Mouse (Mus musculus) urinary bladder, postnatal 4 days (tissue): ENCODE data around the gene 1700069L16Rik.
A peak's percentile ranks its signal among the peaks of the same experiment; 100 is the strongest.

Experiments
- DNase-seq, 2 experiments: peaks; one replicate each; pipeline ENCODE4 v3.0.0; 2021 to 2022; ENCODE audit warnings: low spot score in 2 of 2

1700069L16Rik gene

DNA sequence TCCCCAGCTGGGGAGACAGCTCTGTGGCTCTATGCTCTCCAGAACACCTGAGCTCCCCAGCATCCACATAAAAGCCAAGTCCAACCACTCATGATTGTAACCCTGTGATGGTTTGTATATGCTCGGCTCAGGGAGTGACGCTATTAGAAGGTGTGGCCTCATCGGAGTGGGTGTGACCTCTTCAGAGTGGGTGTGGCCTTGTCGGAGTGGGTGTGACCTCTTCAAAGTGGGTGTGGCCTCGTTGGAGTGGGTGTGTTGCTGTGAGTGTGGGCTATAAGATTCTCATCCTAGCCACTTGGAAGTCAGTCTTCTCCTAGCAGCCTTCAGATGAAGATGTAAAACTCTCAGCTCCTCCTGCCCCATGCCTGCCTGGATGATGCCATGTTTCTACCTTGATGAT lies 37.1 kb downstream of the 1700069L16Rik start:
- no peak for DNase-seq

- DNase-seq, result no peak
These were observed 39.1 kb downstream of the 1700069L16Rik start for GRCm38 (mm10) chr5:113685471-113685870.

DNA sequence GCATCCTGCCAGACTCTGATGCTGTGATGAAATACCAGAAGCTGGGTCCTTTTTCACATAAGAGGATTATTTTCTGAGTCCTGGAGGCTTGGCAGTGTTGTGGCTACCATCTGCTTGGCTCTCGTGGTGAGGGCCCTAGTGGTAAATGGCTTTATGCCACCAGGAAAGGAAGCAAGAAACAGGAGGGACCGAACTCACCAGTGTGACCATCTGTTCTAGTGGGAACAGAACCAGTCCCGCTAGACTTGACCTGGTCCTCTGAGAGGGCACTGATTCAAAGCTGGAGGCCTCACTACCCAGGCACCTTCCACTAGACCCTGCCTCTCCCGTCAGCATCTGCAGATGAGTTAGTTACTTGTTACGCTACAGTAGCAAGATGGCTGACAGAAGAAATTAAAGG lies 41.3 kb downstream of the 1700069L16Rik start:
- DNase-seq, result no peak

DNA sequence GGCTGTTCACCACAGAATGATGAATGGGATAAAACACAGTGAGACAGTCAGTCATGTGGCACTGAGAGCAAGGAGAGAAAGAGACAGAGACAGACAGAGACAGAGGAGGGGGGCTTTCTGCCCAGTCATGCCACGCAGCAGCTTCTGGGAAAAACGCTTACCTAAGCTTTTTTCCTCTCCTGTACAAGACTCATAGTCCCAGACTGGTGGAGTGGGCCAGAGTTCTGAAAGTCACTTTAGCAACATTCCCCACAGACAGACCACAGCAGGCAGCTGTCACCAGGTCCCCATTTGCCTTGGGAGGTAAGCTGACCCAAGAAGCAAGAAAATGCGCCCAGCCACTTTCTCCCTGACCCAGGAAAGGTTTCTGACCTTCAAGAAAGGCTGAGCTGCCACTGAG lies 42.1 kb downstream of the 1700069L16Rik start:
- no peak for DNase-seq

DNA sequence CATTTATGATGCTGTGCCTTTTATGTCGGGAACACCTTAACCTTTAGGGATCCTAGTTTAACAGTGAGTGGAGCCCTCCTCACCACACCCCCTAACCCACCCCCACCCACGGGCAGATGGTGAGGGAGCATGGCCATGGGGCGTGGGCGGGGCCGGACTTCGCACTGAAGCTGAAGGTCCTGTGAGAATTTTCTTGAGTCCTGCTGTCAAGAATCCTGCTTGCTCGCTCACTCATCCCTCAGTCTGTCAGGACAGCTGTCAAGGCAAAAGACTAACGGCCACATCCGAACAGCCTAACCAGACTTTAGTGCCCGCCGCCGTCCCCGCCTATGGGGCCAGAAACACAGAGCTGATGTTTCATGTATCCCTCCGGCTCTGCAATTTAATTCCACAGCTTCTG lies 43.4 kb downstream of the 1700069L16Rik start:
- no peak for DNase-seq

GRCm38 (mm10) chr5:113679509-113679908 lies 45.1 kb downstream of the 1700069L16Rik start:
- DNase-seq, result no peak

DNA sequence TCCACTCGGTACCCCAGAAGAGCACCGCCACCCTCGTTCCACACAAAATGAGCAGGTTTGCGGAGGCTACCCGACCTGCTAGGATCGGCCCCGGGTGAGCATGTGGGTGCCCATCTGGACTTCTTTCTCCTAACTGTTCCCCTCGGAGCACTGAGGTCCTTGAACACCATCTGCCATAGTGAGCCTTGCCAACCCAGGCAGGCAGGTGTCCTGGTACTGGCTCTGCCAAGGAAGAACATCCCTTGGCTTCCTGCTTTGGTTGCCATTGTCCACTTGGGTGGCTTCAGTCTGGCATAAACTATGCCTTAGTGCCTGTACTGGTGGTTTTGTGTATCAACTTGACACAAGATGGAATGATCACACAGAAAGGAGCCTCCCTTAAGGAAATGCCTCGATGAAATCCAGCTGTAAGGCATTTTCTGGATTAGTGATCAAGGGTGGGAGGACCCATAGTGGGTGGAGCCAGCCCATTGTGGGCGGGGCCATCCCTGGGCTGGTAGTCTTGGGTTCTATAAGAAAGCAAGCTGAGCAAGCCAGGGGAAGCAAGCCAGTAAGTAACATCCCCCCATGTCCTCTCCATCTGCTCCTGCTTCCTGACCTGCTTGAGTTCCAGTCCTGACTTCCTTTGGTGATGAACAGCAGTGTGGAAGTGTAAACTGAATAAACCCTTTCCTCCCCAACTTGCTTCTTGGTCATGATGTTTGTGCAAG lies 45.7 kb downstream of the 1700069L16Rik start:
- DNase-seq, result no peak

GRCm38 (mm10) chr5:113677541-113677940 lies 47.0 kb downstream of the 1700069L16Rik start:
- DNase-seq, result no peak

DNA sequence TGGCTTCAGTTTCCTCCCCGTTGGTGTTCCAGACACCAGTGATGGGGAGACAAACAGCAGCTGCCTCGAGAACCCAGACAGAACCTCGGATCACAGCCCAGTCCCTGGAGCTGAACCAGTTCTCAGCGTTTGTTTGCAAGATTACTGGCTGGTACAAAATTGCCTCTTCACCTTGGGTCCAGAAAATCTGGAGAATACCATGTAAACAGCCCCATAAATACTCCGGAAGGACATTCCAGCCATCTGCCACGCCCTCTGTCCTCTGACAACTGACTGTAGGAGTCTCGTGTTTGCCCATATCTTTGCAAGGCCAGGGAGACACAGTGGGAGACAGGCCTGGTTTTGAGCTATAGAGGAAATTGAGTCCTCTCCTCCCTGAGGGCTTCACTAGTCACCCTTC lies 49.7 kb downstream of the 1700069L16Rik start:
- DNase-seq, result no peak

GRCm38 (mm10) chr5:113672456-113672855 lies 52.1 kb downstream of the 1700069L16Rik start:
- no peak for DNase-seq

DNA sequence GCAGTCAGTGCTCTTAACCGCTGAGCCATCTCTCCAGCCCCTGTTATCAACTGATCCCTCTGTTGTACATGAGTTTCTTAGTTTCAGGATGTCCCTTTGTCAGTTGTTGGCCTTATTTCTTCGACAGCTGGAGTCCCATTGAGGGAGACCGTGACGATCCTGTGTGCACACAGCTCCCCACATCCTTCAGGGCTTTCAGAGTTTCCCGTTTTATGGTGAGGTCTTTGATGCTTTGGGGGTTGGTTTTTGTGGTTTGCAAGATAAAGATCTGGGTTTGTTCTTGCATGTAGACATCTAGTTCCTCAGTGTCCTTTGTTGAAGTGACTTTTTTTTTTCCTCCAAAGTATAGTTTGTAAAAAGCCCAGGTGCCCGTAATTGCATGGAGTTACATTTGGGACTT lies 54.0 kb downstream of the 1700069L16Rik start:
- DNase-seq, result no peak

GRCm38 (mm10) chr5:113670110-113670509 lies 54.5 kb downstream of the 1700069L16Rik start:
- no peak for DNase-seq

DNA sequence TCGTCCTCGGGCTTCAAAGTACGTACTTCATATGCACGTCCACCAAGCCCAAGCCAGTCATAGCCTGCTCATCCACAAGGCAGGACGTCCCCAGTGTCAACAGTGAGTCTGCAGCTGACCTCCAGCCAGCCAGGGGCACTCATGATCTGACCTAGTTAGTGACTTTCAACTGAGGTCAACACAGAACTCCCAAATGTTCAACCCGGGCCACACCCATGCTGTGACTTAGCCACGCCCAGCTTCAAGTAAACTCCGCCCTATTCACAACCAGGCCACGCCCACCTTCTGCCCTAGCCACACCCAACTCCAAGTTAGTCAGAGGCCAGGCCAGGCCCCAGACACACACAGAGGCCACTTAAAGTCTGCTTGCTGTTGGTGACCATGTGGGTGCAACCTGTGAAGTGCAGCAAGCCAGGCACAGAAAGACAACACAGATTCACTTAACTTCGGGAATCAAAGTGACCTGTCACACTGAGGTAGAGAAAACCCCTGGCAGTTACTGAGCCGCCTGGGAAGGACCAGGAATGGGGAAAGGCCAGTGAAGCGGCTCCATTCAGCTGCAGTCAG lies 59.9 kb downstream of the 1700069L16Rik start:
- no peak for DNase-seq

DNA sequence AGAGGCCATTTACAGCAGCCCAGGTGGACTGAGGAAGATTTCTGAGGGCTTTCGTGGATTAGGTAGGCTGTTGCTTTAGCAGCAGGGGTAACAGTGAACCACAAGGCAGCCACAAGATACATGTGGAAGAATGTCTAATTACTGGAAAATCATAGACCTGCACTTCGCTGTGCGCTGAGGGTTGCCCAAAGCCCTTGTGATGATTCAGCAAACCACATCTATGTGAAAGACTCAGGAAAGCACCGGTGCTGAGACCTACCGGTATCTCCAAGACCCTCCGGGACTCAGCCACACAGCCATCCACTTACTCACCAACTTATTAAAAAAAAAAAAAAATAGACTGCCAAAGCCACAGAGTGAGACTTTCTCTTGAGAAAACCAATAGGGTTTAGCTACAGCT lies 60.4 kb downstream of the 1700069L16Rik start:
- DNase-seq, result no peak

DNA sequence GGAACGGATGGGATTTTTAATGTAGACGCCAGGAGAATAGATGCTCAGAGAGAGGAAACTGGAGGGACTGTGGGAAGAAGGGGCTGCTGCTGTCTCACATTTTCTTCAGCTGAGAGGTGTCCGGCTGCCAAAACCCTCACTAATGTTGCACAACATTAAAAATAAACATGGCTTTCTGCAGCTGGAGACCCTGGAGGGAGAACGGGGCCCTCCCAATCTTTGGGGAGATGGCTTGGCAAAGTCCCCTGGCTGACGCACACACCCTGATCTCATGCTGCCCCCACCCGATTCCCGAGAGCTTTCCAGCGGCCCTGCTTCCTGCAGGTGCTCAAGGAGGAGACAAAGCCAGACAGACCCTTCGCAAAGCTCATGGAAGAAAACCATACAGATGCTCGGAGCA lies 63.7 kb downstream of the 1700069L16Rik start:
- peak; percentile 64 to 70 for DNase-seq

DNA sequence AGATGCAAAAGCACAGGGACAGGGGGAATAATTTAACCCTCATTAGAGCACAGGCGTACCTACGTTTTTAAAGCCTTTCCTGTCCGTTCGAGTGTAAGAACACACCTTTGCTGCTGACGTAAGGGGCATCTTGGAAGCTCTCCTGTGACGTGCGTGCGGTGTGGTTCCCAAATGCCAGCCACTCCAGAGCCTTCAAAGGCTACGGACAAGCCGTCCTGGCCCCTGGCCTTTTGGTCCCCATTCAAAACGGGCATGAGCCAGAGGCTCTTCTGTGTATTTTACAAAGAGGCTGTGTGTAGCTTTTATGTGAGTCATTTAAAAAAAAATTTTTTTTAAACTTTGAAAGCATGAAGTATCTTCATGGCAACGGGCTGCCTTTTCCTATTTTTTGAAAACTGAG lies 69.8 kb downstream of the 1700069L16Rik start:
- no peak for DNase-seq

DNA sequence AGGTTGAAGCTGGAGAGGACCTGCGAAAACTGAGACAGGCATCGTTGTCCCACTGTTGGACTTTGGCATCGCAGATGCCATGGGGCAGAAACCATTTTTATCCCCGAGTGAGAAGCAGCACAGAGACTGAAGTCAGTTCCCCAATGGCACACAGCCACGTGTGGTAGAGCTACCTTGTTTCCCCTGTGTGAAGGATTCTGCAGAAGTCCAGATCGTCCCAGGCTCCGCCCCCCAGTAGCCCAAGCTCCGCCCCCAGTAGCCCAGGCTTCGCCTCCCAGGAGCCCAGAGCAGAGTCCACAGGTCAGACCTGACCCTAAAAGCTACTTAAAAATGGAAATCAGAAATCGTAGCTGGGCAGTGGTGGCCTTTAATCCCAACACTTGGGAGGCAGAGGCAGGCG lies 70.4 kb downstream of the 1700069L16Rik start:
- no peak for DNase-seq

DNA sequence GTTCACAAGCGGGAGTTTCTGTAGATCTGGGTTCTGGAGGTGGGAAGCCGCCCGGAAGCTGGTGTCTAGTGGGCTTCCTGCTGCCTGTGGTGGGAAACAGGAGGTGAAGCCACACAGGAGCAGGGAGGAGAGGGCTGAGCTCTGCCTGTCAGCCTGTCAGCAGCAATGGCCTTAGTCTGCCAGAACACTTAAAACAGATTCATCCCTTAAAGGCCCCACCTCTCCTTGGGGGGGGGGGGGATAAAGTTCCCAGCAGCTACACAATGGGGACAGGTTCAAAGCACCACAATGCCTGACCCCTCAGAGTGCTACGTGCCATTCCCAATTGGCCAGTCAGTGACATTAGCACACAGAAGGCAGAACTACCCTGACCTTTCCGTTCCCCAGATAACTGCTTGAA lies 72.4 kb downstream of the 1700069L16Rik start:
- DNase-seq, result no peak

- DNase-seq, result peak in 1 of 2 experiments; percentile 39
These were observed 74.3 kb downstream of the 1700069L16Rik start, which contains the start of gene Cmklr1 for GRCm38 (mm10) chr5:113650035-113650865. Gene Cmklr1 (minus strand): TSS chr5:113650426.

DNA sequence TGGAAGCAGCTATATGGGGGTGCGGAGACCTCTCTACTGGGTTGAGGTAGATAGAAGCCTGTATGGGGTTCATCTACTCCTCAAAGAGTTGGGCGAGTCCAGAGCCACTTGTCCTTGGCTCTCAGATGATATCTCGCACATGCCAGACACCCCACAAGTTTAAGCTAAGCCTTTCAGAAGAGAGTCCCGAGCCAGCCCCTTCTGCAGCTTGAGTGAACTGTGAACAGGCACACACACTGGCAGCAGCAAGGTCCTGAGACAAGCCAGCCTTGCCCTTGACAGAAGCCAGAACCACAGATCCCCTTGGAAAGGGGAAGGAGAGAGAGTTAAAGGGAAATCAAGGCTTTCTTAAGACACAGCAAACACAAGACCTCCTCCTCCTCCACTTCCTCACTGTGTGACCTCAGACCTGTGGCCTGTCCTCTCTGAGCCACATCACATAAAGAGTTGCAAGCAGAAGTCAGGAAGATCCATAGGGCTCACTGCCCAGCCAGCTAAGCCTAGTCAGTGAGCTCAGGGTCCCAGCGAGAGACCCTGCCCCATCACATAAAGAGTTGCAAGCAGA lies 75.8 kb downstream of the 1700069L16Rik start:
- DNase-seq, result no peak

DNA sequence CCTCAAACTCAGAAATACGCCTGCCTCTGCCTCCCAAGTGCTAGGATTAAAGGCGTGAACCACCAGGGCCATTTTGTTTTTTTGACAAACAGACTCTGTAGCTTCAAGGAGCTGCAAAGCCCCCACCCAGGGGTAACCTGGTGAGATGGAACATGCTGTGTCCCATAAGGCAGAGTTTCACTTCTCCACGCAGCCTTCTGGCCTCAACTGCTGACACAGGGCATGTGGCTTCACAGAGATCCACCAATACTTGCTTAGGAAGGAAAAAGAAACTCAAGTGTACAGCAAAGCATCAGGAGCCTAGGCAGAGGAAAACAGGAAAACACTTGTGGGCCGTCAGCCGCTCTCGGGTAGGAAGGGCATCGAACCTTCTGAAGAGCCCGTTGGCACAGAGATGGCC lies 77.4 kb downstream of the 1700069L16Rik start:
- no peak for DNase-seq

- no peak for DNase-seq
These were observed 80.1 kb downstream of the 1700069L16Rik start for GRCm38 (mm10) chr5:113644520-113644919.
